Mouse (Mus musculus): ENCODE results near the gene Atpif1.

The Atpif1 gene

DNA sequence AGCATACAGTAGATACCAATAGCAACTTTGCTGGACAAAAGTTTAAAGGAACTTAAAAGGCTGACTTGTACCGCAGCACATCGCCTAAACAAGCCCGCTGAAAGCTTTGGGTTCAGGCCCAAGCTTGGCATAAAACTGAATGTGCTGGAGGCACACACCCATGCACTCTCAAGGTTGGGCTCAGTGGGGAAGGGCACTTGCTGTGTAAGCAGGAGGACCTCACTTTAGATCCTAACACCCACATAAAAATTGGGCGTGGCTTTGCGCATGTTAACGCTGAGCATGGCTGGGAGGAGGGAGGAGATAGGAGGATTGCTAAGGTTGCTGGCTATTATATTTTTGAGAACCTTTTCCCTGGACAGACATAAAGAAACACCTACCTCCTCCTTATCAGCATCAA lies 8.7 kb downstream of the Atpif1 start:
- no peak for DNase-seq

GRCm38 (mm10) chr4:132524321-132524741 lies 9.1 kb downstream of the Atpif1 start:
- no peak for DNase-seq

DNA sequence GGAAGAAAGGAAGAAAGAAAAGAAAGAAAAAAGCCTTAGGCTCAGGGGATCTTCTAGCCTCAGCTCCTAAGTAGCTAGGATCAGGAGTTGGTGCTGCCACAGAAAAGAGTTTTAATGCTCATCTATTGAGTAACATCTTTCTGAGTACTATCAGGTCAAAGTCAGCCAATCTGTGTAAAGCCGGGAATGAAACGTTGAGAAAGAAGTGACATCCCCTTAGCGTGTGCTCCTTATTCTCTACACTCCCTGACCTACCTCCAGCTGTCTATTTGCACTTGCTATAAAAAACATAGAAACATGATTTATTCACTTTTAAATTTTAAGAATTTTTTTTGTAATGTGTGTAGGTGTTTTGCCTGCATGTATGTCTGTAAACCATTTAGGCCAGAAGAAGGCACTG lies 14.3 kb downstream of the Atpif1 start:
- DNase-seq = no peak

DNA sequence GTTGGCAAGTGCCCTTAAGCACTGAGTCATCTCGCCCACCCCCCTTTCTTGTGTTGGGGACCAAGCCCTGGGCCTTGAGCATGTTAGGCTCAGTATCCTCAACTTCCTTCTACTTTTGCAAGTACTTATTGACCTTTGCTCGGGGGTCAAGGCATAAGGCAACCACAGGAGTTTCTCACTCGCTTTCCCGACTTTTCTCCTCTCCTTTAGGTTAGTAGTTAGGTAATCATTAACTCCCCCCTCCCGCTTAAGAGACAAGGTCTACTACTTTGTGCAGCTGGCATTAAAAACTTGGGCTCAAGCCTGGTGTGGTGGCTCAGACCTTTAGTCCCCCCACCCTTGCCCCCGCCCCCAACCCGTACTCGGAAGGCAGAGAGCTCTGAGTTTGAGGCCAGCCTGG lies 15.4 kb downstream of the Atpif1 start:
- DNase-seq = peak; percentile 71 to 91

- peak; percentile 95 to 98 for DNase-seq
Measured at GRCm38 (mm10) chr4:132515369-132516155, 17.9 kb downstream of the Atpif1 start.

DNA sequence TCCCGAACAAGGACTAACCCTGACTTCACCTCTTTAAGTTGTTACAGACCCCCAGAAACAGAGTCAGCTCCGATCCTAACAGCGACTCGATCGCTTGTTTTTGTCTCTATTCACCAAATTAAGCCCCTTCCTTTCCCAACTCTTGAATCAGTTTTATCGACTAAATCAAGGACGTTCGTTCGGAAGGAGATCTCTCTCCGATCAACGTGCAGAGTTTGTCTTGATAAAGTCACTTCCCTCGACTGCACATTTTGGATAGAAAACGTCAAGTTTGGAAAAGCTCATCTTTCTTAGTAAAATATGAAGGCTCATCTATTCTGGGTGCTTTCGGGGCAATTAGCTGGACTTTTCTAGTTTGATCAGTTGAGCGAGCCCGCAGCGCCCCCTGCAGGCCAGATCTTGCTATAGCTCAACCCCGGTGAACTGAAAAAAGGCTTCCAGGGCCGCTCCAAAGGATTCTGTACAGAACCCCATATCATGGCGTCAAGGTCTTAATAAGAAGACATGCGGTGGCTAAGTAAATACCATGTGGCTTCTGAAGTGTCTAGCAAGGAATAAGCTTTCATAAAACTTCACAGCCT lies 18.8 kb downstream of the Atpif1 start:
- peak; percentile 79 to 89 for DNase-seq

DNA sequence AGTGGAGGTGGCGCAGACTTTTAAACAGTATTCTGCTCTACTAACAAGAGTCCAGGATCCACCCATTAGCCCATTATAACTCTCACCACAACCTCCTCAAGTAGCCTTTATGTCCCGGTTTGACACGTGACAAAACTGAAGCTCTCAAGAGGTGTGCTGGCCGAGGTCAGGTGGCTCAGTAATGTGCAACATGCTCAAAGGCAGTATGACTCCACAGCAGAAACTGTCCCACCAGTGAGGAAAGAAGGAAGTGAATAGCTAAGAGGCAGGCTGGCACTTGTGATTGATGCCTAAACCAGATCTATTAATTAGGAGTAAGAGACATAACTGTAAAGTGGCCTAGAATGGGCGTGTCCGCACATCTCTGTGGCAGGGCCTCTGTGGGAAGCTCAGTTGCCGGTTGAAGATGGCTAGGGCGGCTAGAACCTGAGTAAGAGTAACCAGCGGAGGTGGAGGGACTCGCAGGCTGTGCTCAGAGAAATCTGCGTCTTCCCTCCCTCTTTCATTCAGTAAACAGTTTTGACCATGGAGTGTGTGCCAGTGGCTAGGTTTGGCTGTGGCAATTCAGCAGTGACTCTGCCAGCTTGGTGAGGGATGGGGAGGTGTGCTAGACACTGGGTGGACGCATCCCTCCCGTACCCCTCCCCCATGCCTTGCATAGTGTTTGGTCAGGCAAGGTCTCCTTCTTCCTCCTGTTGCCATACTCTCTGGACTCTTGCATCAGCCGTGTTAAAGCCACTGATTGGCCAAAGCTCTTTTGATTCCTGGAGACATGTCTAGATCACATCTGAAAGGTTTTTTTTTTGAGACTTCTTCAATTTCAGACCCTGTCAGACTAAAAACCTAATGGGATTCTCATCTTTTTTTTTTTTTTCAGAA lies 19.8 kb downstream of the Atpif1 start:
- no peak for DNase-seq

DNA sequence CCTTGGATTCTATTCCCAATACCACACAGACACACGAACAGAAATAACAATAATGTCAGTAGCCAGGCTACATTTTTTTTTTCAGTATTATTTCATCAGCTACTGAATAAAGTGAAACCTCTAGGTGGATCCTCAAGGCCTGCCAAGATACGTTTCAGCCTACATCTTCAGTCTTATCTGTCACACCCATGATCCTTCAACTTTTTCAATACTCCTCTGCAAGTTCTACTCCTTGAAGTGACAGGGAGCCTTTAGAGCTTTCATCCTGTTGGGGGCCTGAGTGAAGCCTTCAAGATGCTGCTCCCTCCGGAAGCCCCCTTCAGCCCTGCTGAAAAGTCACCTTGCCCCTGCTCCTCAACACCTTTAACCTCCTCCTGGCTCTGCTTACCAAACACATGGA lies 21.4 kb downstream of the Atpif1 start:
- DNase-seq = no peak

- DNase-seq = peak; percentile 97 to 98
Measured at GRCm38 (mm10) chr4:132510352-132510798, 23.1 kb downstream of the Atpif1 start, which contains the start of gene Sesn2. Gene Sesn2 (minus strand): TSS chr4:132510501.

DNA sequence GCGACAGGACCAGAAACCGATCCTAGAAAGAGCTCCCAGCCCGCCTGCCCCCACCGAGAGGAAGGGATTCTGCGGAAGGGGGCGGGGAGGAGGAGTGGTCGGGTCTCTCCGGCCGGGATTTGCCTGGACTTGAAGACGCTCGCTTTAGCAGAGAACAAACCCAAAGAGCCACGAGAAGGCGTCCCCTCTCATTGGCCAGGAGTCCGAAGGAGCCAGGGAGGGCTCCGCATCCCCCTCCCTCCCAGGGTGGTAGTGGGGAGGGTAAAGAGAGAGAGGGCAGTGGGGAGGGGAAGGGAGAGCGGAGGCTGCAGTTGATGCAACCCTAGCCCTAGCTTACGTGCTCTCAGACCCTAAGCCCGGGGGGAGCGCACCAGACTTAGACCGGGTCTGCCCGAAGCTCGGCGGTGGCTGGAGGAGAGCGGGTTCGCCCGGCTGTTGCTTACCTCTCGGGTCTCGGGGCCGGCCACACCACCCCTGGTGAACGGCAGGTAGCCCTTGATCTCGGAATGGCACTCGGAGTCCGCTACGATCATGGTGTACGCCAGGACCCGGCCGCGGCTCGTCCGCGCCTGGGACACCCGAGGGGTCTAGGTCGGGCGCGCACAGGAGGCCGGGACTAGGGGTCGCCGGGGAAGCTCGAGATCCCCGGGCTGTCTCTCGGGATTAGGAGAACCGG lies 23.7 kb downstream of the Atpif1 start:
- DNase-seq = peak; percentile 88 to 92

DNA sequence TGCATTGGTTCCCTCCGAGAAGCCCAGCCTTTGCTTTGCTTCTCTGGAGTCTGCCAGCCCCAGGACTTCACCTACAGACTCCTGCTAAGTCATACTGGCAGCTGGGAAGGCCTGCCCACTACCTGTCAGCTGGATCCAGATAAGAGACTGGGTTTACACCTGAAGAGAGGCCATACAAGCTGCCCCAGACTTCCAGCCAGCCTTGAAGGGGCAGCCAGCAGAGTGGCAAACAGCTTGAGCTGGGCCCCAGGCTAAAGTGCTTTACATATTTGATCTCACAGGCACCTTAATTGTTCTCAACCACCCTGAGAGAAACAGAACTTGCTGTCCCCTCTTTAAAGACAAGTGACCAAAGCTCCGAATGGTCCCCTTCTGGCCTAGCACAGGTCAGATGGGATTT lies 26.2 kb downstream of the Atpif1 start:
- DNase-seq = peak in 1 of 2 experiments; percentile 25

DNA sequence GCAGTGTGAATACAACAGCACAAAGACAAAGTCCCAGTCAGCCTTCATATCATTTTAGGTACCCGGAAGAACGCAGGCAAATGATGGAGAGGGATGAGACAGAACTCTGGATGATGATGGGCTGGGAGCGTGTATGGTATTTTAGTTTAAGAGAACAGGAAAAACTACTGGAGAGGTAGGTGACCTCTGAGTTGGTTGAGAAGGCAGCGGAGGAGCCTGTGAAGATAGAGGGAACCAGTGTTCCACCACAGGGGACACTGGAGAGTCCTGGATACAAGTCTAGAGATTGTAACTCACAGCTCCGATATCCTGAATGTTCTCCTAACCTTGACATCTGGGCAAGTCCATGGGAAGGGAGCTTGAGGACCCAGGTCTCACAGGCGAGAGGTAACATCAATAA lies 27.2 kb downstream of the Atpif1 start:
- DNase-seq = no peak

GRCm38 (mm10) chr4:132505800-132506199 lies 27.7 kb downstream of the Atpif1 start:
- DNase-seq = no peak

- DNase-seq = no peak
Measured at GRCm38 (mm10) chr4:132505034-132505738, 28.3 kb downstream of the Atpif1 start.

DNA sequence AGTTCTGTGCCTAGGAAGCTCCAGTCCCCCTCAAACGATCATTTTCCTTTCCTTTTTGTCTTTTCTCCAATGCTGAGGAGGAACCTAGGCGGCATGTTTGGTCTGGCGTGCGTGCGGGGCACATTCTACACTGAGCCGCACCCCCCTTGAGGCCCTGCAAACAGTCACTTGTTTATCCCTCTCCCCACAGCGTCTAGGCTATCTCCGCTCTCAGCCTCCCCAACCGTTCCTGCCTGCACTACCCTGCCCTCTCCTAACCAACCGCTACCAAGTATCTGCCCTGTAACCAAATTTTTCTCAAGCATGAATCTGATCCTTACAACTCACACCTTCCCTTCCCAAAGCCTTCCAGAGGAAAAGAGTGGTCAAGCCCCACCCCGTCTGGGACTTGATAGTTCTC lies 30.1 kb downstream of the Atpif1 start:
- no peak for DNase-seq

DNA sequence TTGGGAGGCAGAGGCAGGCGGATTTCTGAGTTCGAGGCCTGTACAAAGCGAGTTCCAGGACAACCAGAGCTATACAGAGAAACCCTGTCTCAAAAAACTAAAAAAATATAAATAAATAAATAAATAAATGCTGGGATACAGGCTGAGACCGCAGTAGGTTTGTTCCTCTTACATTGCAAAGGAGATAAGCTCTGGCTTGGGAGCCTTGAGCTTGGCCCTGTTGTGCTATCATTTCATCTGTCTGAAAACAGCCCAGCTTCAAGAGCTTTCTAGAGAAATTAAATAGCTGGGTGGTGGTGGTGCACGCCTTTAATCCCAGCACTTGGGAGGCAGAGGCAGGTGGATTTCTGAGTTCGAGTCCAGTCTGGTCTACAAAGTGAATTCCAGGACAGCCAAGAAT lies 31.8 kb downstream of the Atpif1 start:
- DNase-seq = no peak

DNA sequence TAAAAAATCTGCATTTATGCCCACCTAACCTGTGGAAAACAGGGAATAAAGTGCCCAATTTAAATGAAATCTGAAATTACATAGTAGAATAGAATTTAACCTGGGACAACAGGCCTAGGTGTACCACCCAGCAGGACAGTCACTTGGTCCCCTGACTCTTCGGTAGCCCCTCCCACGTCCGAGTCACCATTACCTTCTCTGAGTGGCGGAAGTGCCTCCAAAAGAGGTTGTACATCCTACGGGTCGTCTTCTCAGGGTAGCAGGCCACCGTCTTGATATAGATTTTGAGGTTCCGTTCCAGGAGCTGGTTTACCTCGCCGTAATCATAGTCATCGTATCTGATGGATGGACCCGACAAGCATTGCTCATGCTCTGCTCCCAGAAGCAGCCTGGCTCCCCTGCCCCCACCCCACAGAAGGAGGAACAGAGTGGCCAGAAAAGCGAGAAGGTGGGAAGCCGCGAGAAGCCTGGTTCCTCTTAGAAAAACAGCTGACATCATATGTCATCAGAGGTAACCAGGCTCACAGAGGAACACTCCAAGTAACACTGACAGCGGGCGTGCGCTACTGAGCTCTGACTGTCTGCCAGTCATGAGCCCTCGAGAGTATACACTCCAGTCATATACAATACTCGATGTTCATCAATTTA lies 39.1 kb downstream of the Atpif1 start:
- DNase-seq = no peak

- DNase-seq = no peak
Measured at GRCm38 (mm10) chr4:132492178-132493060, 41.0 kb downstream of the Atpif1 start.

GRCm38 (mm10) chr4:132491748-132492147 lies 41.7 kb downstream of the Atpif1 start:
- peak; percentile 88 to 90 for DNase-seq

DNA sequence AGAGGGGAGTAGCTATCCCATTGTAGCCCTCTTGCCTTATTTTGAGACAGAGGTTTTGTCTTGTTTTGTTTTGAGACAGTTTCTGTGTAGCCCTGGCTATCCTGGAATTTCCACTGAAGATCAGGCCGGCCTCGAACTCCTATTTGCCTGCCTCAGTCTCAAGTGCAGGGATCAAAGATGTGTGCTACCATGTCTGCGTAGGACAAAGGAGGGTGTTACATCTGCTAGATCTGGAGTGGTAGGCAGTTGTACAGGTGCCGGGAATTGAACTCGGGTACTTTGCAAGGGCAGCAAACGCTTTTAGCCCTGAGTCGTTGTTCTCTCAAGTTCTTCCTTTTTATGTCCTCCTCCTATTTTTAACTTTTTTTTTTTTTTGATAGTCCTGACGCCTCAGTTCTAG lies 42.4 kb downstream of the Atpif1 start:
- DNase-seq = no peak
